Mouse (Mus musculus): ENCODE data around the gene Wwtr1.

- TF ChIP-seq GATA1 (IDR thresholded peaks at IDR 0.05; ENCODE audit: borderline replicate concordance, low read length), result no peak
- TF ChIP-seq FLI1 (IDR thresholded peaks at IDR 0.05; ENCODE audit: low read length), result no peak
Measured at GRCm38 (mm10) chr3:57486068-57486467, 89.6 kb downstream of the Wwtr1 start.
